Mouse (Mus musculus): ENCODE results near the gene Amhr2.

GRCm38 (mm10) chr15:102408558-102409130 lies 36.5 kb upstream of the Amhr2 start:
- TF ChIP-seq CTCF (IDR thresholded peaks at IDR 0.05; ENCODE audit: control insufficient read depth, insufficient read depth, low read length) (no peak), POLR2A (IDR thresholded peaks at IDR 0.05; ENCODE audit: borderline replicate concordance, control insufficient read depth, low read depth, low read length) (no peak)

All from bone marrow, adult 2 months (tissue).